Mouse (Mus musculus): Measurements from ENCODE around the gene Prkar2a.

- TF ChIP-seq CTCF (IDR thresholded peaks at IDR 0.05; ENCODE audit: borderline replicate concordance, control insufficient read depth, extremely low read depth, insufficient read depth, low read length, poor library complexity) = no peak
- TF ChIP-seq POLR2A (IDR thresholded peaks at IDR 0.05; ENCODE audit: control insufficient read depth, extremely low read depth, insufficient read depth, low read length, poor library complexity) = no peak
Observed at GRCm38 (mm10) chr9:108776614-108777013, 87.5 kb downstream of the Prkar2a start.

All from thymus, adult 2 months (tissue).